Mouse (Mus musculus) C2C12 (cell line): ENCODE measurements at regions not wholly inside any gene's neighbourhood (a gene's known extent, or its start where the extent isn't known, plus 50 kb on each side); places are given as distances from the start of the nearest gene placed in this dataset.

Experiments
- CEBPB ChIP-seq: IDR thresholded peaks from one replicate; pipeline ENCODE4 v1.6.1; 2011; ENCODE audit warnings: low read depth, mild to moderate bottlenecking, control low read depth, moderate library complexity
- CTCF ChIP-seq: IDR thresholded peaks from one replicate; pipeline ENCODE4 v1.5.1; 2011; ENCODE audit not compliant: control insufficient read depth, insufficient read depth, insufficient read length
- MYOG ChIP-seq: IDR thresholded peaks from one replicate; pipeline ENCODE4 v1.6.1; 2011; ENCODE audit not compliant: control insufficient read depth, insufficient read length; ENCODE audit errors: extremely low read depth

DNA sequence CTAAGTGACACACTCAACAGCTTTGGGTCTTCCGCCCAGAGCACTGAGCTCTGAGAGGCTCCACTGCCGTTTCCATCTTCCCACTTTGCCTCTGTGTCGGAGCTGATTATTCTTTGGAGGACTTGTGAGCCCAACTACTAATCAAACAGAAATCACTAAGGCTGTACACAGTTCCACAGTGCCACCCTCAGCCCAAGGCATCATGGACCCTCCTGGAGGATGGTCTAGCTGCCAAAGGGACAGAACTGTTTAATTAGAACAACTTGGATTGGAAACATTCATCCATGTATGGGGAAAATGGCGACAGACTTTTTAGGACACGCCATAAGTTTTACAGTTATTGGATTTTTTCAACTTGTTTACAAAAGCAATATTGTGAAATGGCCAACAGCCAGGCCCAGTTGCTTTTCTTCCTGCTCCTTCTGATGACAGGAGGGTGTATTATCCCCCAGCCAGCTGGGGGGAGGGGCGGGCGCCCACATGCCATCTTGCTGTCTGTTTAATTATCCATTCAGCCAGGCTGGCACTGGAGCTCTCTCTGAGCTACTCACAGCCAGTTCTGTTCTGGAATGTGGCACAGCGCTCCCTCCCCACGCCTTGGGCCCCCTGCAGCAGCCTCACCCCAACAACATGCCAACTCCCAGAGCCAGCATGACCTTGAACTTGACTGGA is 98.4 kb upstream of the Smad3 start:
- TF ChIP-seq CTCF, result no peak
- TF ChIP-seq MYOG, result no peak
- TF ChIP-seq CEBPB, result no peak
